Mouse (Mus musculus): ENCODE measurements at regions not wholly inside any gene's neighbourhood (a gene's known extent, or its start where the extent isn't known, plus 50 kb on each side); places are given as distances from the start of the nearest gene placed in this dataset.
"Not testable (repeated sequence)": the region's sequence is repeated elsewhere in the genome, so short reads cannot be mapped to it uniquely, and the experiment has no call there.

DNA sequence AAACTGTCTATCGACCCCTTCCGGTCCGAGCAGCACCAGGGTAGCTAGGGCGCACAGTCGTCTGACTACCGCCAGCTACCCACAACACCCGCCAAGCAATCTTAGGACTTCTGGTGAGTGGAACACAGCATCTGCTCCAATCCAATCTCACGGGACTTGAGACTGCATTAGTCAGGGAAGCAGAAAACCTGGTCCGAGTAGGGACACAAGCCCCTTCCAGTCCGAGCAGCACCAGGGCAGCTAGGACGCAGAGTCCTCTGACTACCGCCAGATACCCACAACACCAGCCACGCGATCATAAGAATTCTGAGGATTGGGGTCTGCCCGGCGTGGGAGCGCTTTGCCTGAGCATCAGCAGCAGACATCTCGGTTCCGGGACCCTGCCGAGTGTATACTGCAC is 79.6 kb downstream of the Gm10715 start:
- ATAC-seq (replicated peaks; ENCODE audit: insufficient number of reproducible peaks, low FRiP score, low TSS enrichment, low read depth); H3K4me2 ChIP-seq (ENCODE audit: low read depth, low read length); H3K27ac ChIP-seq (replicated peaks; ENCODE audit: low read depth, low read length); H3K4me3 ChIP-seq (ENCODE audit: low read depth, low read length); H3K9me3 ChIP-seq (replicated peaks; ENCODE audit: control insufficient read depth, low read length); DNase-seq (ENCODE audit: low spot score); H3K36me3 ChIP-seq (replicated peaks; ENCODE audit: control insufficient read depth, insufficient read depth, low read depth, low read length); H3K9ac ChIP-seq (replicated peaks; ENCODE audit: low read length); H3K27me3 ChIP-seq (ENCODE audit: control insufficient read depth, insufficient read depth, low read length); H3K4me1 ChIP-seq (ENCODE audit: control insufficient read depth, insufficient read depth, low read length): not testable (repeated sequence)
- WGBS: 93% methylated on average over 20 of the region's 20 CpGs

DNA sequence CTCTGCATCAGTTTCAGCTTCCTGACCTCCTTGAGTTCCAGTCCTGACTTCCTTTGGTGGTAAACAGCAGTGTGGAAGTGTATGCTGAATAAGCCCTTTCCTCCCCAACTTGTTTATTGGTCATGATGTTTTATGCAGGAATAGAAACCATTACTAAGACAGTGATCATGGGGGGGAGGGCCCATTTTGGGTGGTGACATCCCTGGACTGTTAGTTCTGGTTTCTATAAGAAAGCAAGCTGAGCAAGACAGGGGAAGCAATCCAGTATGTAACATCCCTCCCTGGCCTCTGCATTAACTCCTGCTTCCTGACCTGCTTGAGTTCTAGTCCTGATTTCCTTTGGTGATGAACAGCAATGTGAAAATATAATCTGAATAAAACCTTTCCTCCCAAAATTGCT is 124.5 kb downstream of the Gm10715 start:
- no peak overlapping the region for H3K27ac ChIP-seq (replicated peaks; ENCODE audit: low read depth, low read length)
- H3K4me2 ChIP-seq (ENCODE audit: low read depth, low read length): no peak overlapping the region
- no peak overlapping the region for H3K4me3 ChIP-seq (ENCODE audit: low read depth, low read length)
- H3K4me1 ChIP-seq (ENCODE audit: control insufficient read depth, insufficient read depth, low read length): no peaks in the 10 kb centered on the region
- DNase-seq (ENCODE audit: low spot score): no peak
- H3K27me3 ChIP-seq (ENCODE audit: control insufficient read depth, insufficient read depth, low read length): no peaks in the 10 kb centered on the region
- H3K9me3 ChIP-seq (replicated peaks; ENCODE audit: control insufficient read depth, low read length): peaks cover 5% of the 10 kb centered on the region
- no peak for ATAC-seq (replicated peaks; ENCODE audit: insufficient number of reproducible peaks, low FRiP score, low TSS enrichment, low read depth)
- H3K36me3 ChIP-seq (replicated peaks; ENCODE audit: control insufficient read depth, insufficient read depth, low read depth, low read length): no peaks in the 10 kb centered on the region
- H3K9ac ChIP-seq (replicated peaks; ENCODE audit: low read length): no peak overlapping the region

DNA sequence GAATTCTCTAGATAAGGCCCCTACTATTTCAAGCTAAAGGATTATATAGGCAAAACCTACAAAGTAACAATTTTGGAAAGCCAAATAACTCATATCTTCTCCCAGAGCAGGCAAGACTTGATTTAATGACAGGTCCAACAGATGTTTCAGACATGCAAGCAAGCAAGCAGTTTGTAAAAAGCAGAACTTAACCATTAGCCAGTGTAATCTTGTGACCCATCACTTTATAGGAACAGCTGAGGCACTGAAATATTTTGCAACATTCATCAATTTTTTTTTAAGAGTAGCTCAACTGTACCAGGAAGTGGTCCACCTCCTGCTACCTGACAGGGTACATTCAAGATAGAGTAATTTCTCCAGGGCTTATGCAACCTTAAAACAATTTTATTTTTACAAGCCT is 147.7 kb downstream of the Gm10715 start:
- no peak overlapping the region for H3K9ac ChIP-seq (replicated peaks; ENCODE audit: low read length)
- H3K9me3 ChIP-seq (replicated peaks; ENCODE audit: control insufficient read depth, low read length): peaks cover 8% of the 10 kb centered on the region
- no peak overlapping the region for H3K4me3 ChIP-seq (ENCODE audit: low read depth, low read length)
- H3K4me1 ChIP-seq (ENCODE audit: control insufficient read depth, insufficient read depth, low read length): no peaks in the 10 kb centered on the region
- H3K4me2 ChIP-seq (ENCODE audit: low read depth, low read length): no peak overlapping the region
- H3K36me3 ChIP-seq (replicated peaks; ENCODE audit: control insufficient read depth, insufficient read depth, low read depth, low read length): no peaks in the 10 kb centered on the region
- no peaks in the 10 kb centered on the region for H3K27me3 ChIP-seq (ENCODE audit: control insufficient read depth, insufficient read depth, low read length)
- ATAC-seq (replicated peaks; ENCODE audit: insufficient number of reproducible peaks, low FRiP score, low TSS enrichment, low read depth): no peak
- DNase-seq (ENCODE audit: low spot score): no peak
- H3K27ac ChIP-seq (replicated peaks; ENCODE audit: low read depth, low read length): no peak overlapping the region

DNA sequence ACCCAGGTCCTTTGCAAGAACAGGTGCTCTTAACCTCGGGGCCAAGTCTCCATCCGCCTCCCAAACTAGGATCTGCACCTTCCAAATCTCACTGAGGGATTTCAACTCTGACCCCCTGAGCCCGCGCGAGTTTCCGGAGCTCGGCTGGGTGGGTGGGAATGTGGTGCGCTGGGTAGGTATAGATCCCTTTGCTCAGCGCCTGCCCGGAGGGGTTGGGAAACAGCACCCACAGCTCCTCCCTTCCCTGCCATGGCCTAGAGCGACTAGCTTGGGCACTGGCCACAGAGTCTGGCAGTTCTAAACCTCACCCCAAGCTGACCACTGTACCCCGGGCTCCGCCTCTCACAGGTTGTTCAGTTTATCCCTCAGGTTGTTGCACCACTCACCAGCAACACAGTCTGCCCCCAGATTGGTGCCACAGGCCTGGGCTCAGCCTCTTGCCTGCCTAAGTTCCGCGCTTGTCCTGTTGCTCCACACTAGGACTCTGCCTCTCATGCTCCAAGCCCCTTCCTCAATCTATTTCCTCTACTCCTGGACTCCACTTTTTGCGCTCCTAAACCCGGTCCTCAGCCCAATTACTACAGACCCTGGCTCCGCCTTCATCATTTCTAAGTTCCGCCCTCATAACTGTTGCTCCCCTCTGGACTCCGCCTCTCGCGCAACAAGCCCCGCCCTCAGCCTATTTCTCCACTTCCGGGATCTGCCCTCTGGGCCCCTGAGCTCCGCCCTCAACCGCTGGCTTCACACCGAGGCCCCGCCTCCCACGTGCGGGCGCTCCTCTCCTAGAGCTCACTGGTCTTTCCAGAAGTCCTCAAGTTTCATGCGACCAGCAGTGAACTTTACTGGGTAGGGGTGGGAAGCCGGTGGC is 135.6 kb upstream of the Alkbh8 start:
- Histone ChIP-seq H3K9me3 (replicated peaks; ENCODE audit: control insufficient read depth, low read length) (no peaks in the 10 kb centered on the region), H3K4me2 (ENCODE audit: low read depth, low read length) (no peak overlapping the region), H3K4me1 (ENCODE audit: control insufficient read depth, insufficient read depth, low read length) (no peaks in the 10 kb centered on the region), H3K9ac (replicated peaks; ENCODE audit: low read length) (no peak overlapping the region), H3K27me3 (ENCODE audit: control insufficient read depth, insufficient read depth, low read length) (no peaks in the 10 kb centered on the region), H3K27ac (replicated peaks; ENCODE audit: low read depth, low read length) (no peak overlapping the region), H3K36me3 (replicated peaks; ENCODE audit: control insufficient read depth, insufficient read depth, low read depth, low read length) (no peaks in the 10 kb centered on the region), H3K4me3 (ENCODE audit: low read depth, low read length) (no peak overlapping the region)
- ATAC-seq (replicated peaks; ENCODE audit: insufficient number of reproducible peaks, low FRiP score, low TSS enrichment, low read depth) (peak; percentile 34; the same call in 1 of the 2 replicates), DNase-seq (ENCODE audit: low spot score) (no peak)
- 34% methylated on average over 32 of the region's 33 CpGs for WGBS

DNA sequence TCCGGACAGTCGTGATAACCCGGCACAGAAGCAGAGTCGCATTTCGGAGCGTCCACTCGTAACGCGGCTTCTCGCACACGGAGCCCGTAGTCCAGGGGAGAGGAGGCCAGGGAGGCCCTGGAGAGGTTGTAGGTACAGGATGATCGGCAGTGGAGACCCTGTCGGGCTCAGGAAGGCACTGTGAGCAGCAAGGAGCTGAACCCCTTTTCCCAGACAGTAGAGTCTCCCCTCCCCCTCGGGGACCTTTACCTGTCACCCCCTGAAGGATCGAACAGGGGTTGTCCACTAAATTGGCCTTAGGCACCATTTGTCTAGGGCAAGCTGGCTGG is 135.0 kb upstream of the Alkbh8 start:
- not testable (repeated sequence) for H3K36me3 ChIP-seq (replicated peaks; ENCODE audit: control insufficient read depth, insufficient read depth, low read depth, low read length); H3K9me3 ChIP-seq (replicated peaks; ENCODE audit: control insufficient read depth, low read length); H3K9ac ChIP-seq (replicated peaks; ENCODE audit: low read length); DNase-seq (ENCODE audit: low spot score); ATAC-seq (replicated peaks; ENCODE audit: insufficient number of reproducible peaks, low FRiP score, low TSS enrichment, low read depth); H3K4me3 ChIP-seq (ENCODE audit: low read depth, low read length); H3K27ac ChIP-seq (replicated peaks; ENCODE audit: low read depth, low read length); H3K4me2 ChIP-seq (ENCODE audit: low read depth, low read length); H3K4me1 ChIP-seq (ENCODE audit: control insufficient read depth, insufficient read depth, low read length); H3K27me3 ChIP-seq (ENCODE audit: control insufficient read depth, insufficient read depth, low read length)
- WGBS: 52% methylated on average over 16 of the region's 16 CpGs

DNA sequence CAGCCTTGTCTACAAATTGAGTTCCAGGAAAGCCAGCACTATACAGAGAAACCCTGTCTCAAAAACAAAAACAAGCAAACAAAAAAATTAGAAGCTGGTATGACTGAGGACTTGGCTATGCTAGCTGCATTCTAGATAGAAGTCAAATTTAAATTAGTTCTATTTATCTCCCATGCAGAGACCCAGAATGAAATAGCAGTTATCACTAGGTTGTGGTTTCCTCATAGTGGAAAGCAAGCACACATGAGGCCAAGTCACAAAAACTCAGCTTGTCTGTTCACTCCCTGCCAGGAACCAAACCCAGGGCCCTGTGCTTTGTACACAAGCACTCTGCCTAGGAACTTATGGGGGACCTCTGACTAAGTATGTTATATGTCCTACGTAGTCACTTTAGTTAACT is 126.8 kb upstream of the Alkbh8 start:
- WGBS: 90% methylated on average over 1 of the region's 1 CpGs

DNA sequence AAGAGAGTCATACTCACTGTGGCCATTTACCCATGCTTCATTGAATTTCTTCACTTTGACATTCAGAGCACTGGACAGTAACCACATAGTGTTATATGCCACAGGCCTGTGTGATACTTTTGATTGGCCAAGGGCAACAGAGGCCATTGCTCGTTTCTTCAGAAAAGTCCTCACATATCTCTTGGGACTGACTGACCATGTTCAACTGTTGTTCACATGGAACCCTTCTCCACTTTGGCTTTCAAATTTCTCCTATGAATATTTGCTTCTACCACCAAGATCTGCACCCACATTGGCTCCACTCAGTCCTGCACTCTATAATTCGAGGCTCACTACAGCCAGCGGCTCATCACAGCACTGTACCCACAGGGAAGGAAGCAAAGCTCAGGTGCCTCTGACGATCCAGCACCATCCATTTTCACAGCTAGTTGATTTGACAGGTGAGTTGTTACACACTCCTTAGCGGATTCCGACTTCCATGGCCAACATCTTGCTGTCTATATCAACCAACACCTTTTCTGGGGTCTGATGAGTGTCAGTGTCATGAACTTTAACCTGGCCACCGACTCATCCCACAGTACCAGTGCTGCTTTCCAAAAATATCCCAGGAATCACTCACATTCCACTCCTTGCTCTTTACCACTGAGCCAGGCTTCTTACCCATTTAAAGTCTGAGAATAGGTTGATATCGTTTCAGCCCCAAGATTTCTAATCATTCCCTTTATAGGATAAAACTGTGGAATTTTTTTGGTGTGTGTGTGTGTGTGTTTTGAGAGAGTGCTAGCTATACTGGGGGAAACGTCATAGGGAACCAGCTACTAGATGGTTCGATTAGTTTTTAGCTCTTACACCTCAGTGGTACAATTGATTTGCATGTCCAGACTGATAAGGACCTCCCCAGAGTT is 76.3 kb upstream of the Alkbh8 start:
- whole genome bisulfite sequencing: 65% methylated on average over 10 of the region's 10 CpGs
- no peaks in the 10 kb centered on the region for H3K27me3 ChIP-seq (ENCODE audit: control insufficient read depth, insufficient read depth, low read length)
- no peak overlapping the region for H3K27ac ChIP-seq (replicated peaks; ENCODE audit: low read depth, low read length)
- no peak overlapping the region for H3K9ac ChIP-seq (replicated peaks; ENCODE audit: low read length)
- H3K9me3 ChIP-seq (replicated peaks; ENCODE audit: control insufficient read depth, low read length): peaks cover 2% of the 10 kb centered on the region
- H3K4me1 ChIP-seq (ENCODE audit: control insufficient read depth, insufficient read depth, low read length): no peaks in the 10 kb centered on the region
- DNase-seq (ENCODE audit: low spot score): peak; percentile 99
- no peak overlapping the region for H3K4me2 ChIP-seq (ENCODE audit: low read depth, low read length)
- no peak overlapping the region for H3K4me3 ChIP-seq (ENCODE audit: low read depth, low read length)
- H3K36me3 ChIP-seq (replicated peaks; ENCODE audit: control insufficient read depth, insufficient read depth, low read depth, low read length): no peaks in the 10 kb centered on the region
- peak; percentile 100 for ATAC-seq (replicated peaks; ENCODE audit: insufficient number of reproducible peaks, low FRiP score, low TSS enrichment, low read depth)

More for the DNA sequence above, 126.8 kb upstream of the Alkbh8 start:
- ATAC-seq (replicated peaks; ENCODE audit: insufficient number of reproducible peaks, low FRiP score, low TSS enrichment, low read depth); DNase-seq (ENCODE audit: low spot score); H3K27me3 ChIP-seq (ENCODE audit: control insufficient read depth, insufficient read depth, low read length); H3K4me2 ChIP-seq (ENCODE audit: low read depth, low read length); H3K27ac ChIP-seq (replicated peaks; ENCODE audit: low read depth, low read length); H3K36me3 ChIP-seq (replicated peaks; ENCODE audit: control insufficient read depth, insufficient read depth, low read depth, low read length); H3K4me1 ChIP-seq (ENCODE audit: control insufficient read depth, insufficient read depth, low read length); H3K9ac ChIP-seq (replicated peaks; ENCODE audit: low read length); H3K9me3 ChIP-seq (replicated peaks; ENCODE audit: control insufficient read depth, low read length); H3K4me3 ChIP-seq (ENCODE audit: low read depth, low read length): not testable (repeated sequence)

DNA sequence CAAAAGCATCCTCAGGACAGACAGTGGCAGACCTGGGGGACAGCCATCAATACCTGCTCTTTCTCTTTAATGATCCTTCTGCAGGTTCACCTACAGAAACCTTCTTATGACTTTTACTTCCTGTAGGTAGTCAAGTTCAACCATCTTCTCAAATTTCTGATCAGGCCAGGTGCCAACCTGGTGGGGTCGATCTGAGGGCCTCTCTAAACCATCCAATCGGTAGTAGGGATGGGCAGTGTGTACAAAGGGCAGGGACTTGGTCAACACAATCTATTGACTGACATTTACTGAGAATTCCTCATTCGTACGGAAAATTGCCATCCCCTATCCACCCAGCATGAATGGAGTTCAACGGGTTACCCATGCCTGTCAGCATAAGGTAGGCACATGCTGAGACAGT is 74.8 kb upstream of the Alkbh8 start:
- ATAC-seq (replicated peaks; ENCODE audit: insufficient number of reproducible peaks, low FRiP score, low TSS enrichment, low read depth): no peak
- H3K9ac ChIP-seq (replicated peaks; ENCODE audit: low read length): no peak overlapping the region
- H3K9me3 ChIP-seq (replicated peaks; ENCODE audit: control insufficient read depth, low read length): peaks cover 2% of the 10 kb centered on the region
- H3K4me2 ChIP-seq (ENCODE audit: low read depth, low read length): no peak overlapping the region; the same call in 1 of the 2 replicates
- no peak overlapping the region for H3K27ac ChIP-seq (replicated peaks; ENCODE audit: low read depth, low read length)
- no peaks in the 10 kb centered on the region for H3K4me1 ChIP-seq (ENCODE audit: control insufficient read depth, insufficient read depth, low read length)
- 67% methylated on average over 5 of the region's 5 CpGs for WGBS
- no peaks in the 10 kb centered on the region for H3K27me3 ChIP-seq (ENCODE audit: control insufficient read depth, insufficient read depth, low read length)
- H3K36me3 ChIP-seq (replicated peaks; ENCODE audit: control insufficient read depth, insufficient read depth, low read depth, low read length): no peaks in the 10 kb centered on the region
- no peak overlapping the region for H3K4me3 ChIP-seq (ENCODE audit: low read depth, low read length)
- DNase-seq (ENCODE audit: low spot score): no peak

Data from embryonic facial prominence, embryonic 11.5 days (tissue).